Mouse (Mus musculus) heart, adult 2 months (tissue): ENCODE results near the gene Sh3bp4.

Experiments
- CTCF ChIP-seq: fragments of 200-600 bp; IDR thresholded peaks from 2 replicates; pipeline ENCODE4 v1.8.1; 2022; ENCODE audit warnings: antibody characterized with exemption, mild to moderate bottlenecking, moderate library complexity
- POLR2A ChIP-seq: fragments of 200-500 bp; IDR thresholded peaks from 2 replicates; pipeline ENCODE4 v1.6.1; 2011; ENCODE audit warnings: mild to moderate bottlenecking, low read depth, low read length, control low read depth; ENCODE audit not compliant: insufficient read depth

- TF ChIP-seq CTCF = no peak
- no peak for TF ChIP-seq POLR2A
Measured at GRCm38 (mm10) chr1:89153203-89153602, 83.0 kb downstream of the Sh3bp4 start.
